Mouse (Mus musculus) CH12.LX (cell line): Measurements from ENCODE around the gene Kif1a. TPM values are rescaled to one million over a fixed set of nuclear protein-coding genes. Genes with fewer than 3 reads are reported as not detected.

Experiments
- DNase-seq: peaks from one replicate; pipeline ENCODE4 v3.0.0-alpha.2; 2013; ENCODE audit errors: extremely low read depth
- H3K27ac ChIP-seq: 2 replicates; pipeline ENCODE4 v1.5.1; 2012; ENCODE audit warnings: low read depth, mild to moderate bottlenecking, control low read depth, moderate library complexity; ENCODE audit not compliant: insufficient read depth
- H3K27me3 ChIP-seq: replicated peaks from 2 replicates; pipeline ENCODE3; 2012; ENCODE audit warnings: inconsistent platforms
- H3K36me3 ChIP-seq, 2 experiments: replicated peaks in 1 of 2; 2 replicates each; pipeline versions ENCODE3 to v1.6.1; 2012; ENCODE audit warnings: inconsistent platforms in 1 of 2, low read length in 1 of 2, mild to moderate bottlenecking in 1 of 2, mixed read lengths in 1 of 2, moderate library complexity in 1 of 2; ENCODE audit not compliant: control insufficient read depth in 1 of 2, insufficient read depth in 1 of 2
- H3K4me1 ChIP-seq, 2 experiments: 2 replicates each; pipeline ENCODE4 v1.6.1; 2012; ENCODE audit warnings: inconsistent platforms in 1 of 2, moderate library complexity in 1 of 2; ENCODE audit not compliant: insufficient read depth in 2 of 2, control insufficient read depth in 1 of 2
- H3K4me2 ChIP-seq: 2 replicates; pipeline ENCODE4 v1.6.1; 2012; ENCODE audit warnings: low read depth, mild to moderate bottlenecking, control low read depth; ENCODE audit not compliant: poor library complexity, insufficient read depth, severe bottlenecking
- H3K4me3 ChIP-seq, 3 experiments: fragments of 150-350 bp in 1 of 3; sonication (generic) in 1 of 3; replicated peaks in 1 of 3; 2 replicates each; pipeline versions ENCODE3 to v1.5.1; 2011 to 2012; ENCODE audit warnings: low read depth in 2 of 3, low read length in 2 of 3, mild to moderate bottlenecking in 2 of 3, moderate library complexity in 2 of 3, control low read depth in 1 of 3, improper control_type of control experiment in 1 of 3, inconsistent platforms in 1 of 3, mixed read lengths in 1 of 3; ENCODE audit not compliant: poor library complexity in 1 of 3
- H3K79me2 ChIP-seq: replicated peaks from 2 replicates; pipeline ENCODE4 v1.6.1; 2012; ENCODE audit warnings: mild to moderate bottlenecking, moderate library complexity; ENCODE audit not compliant: control insufficient read depth, poor library complexity, insufficient read depth, severe bottlenecking; ENCODE audit errors: extremely low read depth
- H3K9ac ChIP-seq: 2 replicates; pipeline ENCODE4 v1.6.1; 2012; ENCODE audit warnings: low read depth, mild to moderate bottlenecking, control low read depth, moderate library complexity; ENCODE audit not compliant: insufficient read depth
- H3K9me3 ChIP-seq: replicated peaks from 2 replicates; pipeline ENCODE3; 2012; ENCODE audit warnings: low read length, inconsistent platforms, mixed read lengths
- CHD1 ChIP-seq: IDR thresholded peaks from 2 replicates; pipeline ENCODE4 v1.6.1; 2012; ENCODE audit warnings: low read depth, low read length, improper control_type of control experiment, inconsistent platforms
- CTCF ChIP-seq, 2 experiments: IDR thresholded peaks in 1 of 2; conservative IDR thresholded peaks in 1 of 2; 2 replicates each; pipeline ENCODE4 v1.5.1; 2011 to 2012; ENCODE audit warnings: low read depth in 2 of 2, low read length in 2 of 2, improper control_type of control experiment in 1 of 2, inconsistent platforms in 1 of 2, mild to moderate bottlenecking in 1 of 2, moderate library complexity in 1 of 2
- E2F4 ChIP-seq: IDR thresholded peaks from 2 replicates; pipeline ENCODE4 v1.6.1; 2011; ENCODE audit warnings: low read depth, low read length, improper control_type of control experiment; ENCODE audit not compliant: insufficient replicate concordance
- ELF1 ChIP-seq: IDR thresholded peaks from 2 replicates; pipeline ENCODE4 v1.6.1; 2014; ENCODE audit warnings: low read depth, mild to moderate bottlenecking, inconsistent platforms, low read length, improper control_type of control experiment
- EP300 ChIP-seq: IDR thresholded peaks from 2 replicates; pipeline ENCODE4 v1.6.1; 2011; ENCODE audit warnings: low read length, improper control_type of control experiment
- GABPA ChIP-seq: IDR thresholded peaks from 2 replicates; pipeline ENCODE4 v1.6.1; 2012; ENCODE audit warnings: low read depth, low read length, improper control_type of control experiment, inconsistent platforms; ENCODE audit not compliant: insufficient replicate concordance
- HCFC1 ChIP-seq: IDR thresholded peaks from 2 replicates; pipeline ENCODE4 v1.6.1; 2012; ENCODE audit warnings: low read depth, mild to moderate bottlenecking, inconsistent platforms, low read length, improper control_type of control experiment
- IRF4 ChIP-seq: IDR thresholded peaks from 2 replicates; pipeline ENCODE4 v1.6.1; 2014; ENCODE audit warnings: low read depth, mild to moderate bottlenecking, inconsistent platforms, low read length, improper control_type of control experiment
- JUN ChIP-seq: IDR thresholded peaks from 2 replicates; pipeline ENCODE4 v1.6.1; 2011; ENCODE audit warnings: low read depth, mild to moderate bottlenecking, low read length, improper control_type of control experiment, moderate library complexity; ENCODE audit not compliant: insufficient read depth
- KAT2A ChIP-seq: IDR thresholded peaks from 2 replicates; pipeline ENCODE4 v1.6.1; 2012; ENCODE audit warnings: low read length, improper control_type of control experiment, inconsistent platforms; ENCODE audit not compliant: insufficient replicate concordance
- MAFK ChIP-seq: IDR thresholded peaks from 2 replicates; pipeline ENCODE4 v1.6.1; 2011; ENCODE audit warnings: low read length, improper control_type of control experiment; ENCODE audit not compliant: insufficient replicate concordance
- MEF2A ChIP-seq: IDR thresholded peaks from 2 replicates; pipeline ENCODE4 v1.6.1; 2014; ENCODE audit warnings: low read depth, mild to moderate bottlenecking, inconsistent platforms, low read length, improper control_type of control experiment, borderline replicate concordance
- MYC ChIP-seq: IDR thresholded peaks from 2 replicates; pipeline ENCODE4 v1.6.1; 2011; ENCODE audit warnings: low read depth, mild to moderate bottlenecking, improper control_type of control experiment, low read length
- NELFE ChIP-seq: IDR thresholded peaks from 2 replicates; pipeline ENCODE4 v1.6.1; 2011; ENCODE audit warnings: low read depth, low read length, improper control_type of control experiment
- NRF1 ChIP-seq: IDR thresholded peaks from 2 replicates; pipeline ENCODE4 v1.6.1; 2014; ENCODE audit warnings: low read depth, mild to moderate bottlenecking, inconsistent platforms, low read length, improper control_type of control experiment, moderate library complexity
- POLR2AphosphoS2 ChIP-seq: IDR thresholded peaks from 2 replicates; pipeline ENCODE4 v1.6.1; 2011; ENCODE audit warnings: low read depth, low read length, improper control_type of control experiment
- RAD21 ChIP-seq: IDR thresholded peaks from 2 replicates; pipeline ENCODE4 v1.6.1; 2011; ENCODE audit warnings: low read depth, mild to moderate bottlenecking, low read length, improper control_type of control experiment, moderate library complexity
- RCOR1 ChIP-seq: conservative IDR thresholded peaks from 2 replicates; pipeline ENCODE4 v1.6.1; 2012; ENCODE audit warnings: low read depth, mild to moderate bottlenecking, inconsistent platforms, low read length, improper control_type of control experiment
- SIN3A ChIP-seq: IDR thresholded peaks from 2 replicates; pipeline ENCODE4 v1.6.1; 2012; ENCODE audit warnings: low read length, improper control_type of control experiment, inconsistent platforms
- SMC3 ChIP-seq: IDR thresholded peaks from 2 replicates; pipeline ENCODE4 v1.6.1; 2011; ENCODE audit warnings: low read depth, low read length, improper control_type of control experiment
- TBP ChIP-seq: conservative IDR thresholded peaks from 2 replicates; pipeline ENCODE4 v1.6.1; 2011; ENCODE audit warnings: low read depth, low read length, improper control_type of control experiment
- UBTF ChIP-seq: IDR thresholded peaks from 2 replicates; pipeline ENCODE4 v1.6.1; 2012; ENCODE audit warnings: low read depth, mild to moderate bottlenecking, inconsistent platforms, low read length, improper control_type of control experiment, moderate library complexity
- USF1 ChIP-seq: IDR thresholded peaks from 2 replicates; pipeline ENCODE4 v1.6.1; 2014; ENCODE audit warnings: low read depth, mild to moderate bottlenecking, inconsistent platforms, low read length, improper control_type of control experiment
- USF2 ChIP-seq: conservative IDR thresholded peaks from 2 replicates; pipeline ENCODE4 v1.6.1; 2011; ENCODE audit warnings: low read depth, low read length, improper control_type of control experiment
- ZC3H11A ChIP-seq: IDR thresholded peaks from 2 replicates; pipeline ENCODE4 v1.6.1; 2012; ENCODE audit warnings: low read depth, mild to moderate bottlenecking, inconsistent platforms, low read length, improper control_type of control experiment
- ZKSCAN1 ChIP-seq: IDR thresholded peaks from 2 replicates; pipeline ENCODE4 v1.6.1; 2012; ENCODE audit warnings: low read depth, inconsistent platforms, low read length, improper control_type of control experiment, borderline replicate concordance
- dilution Hi-C: fragments of 300-500 bp; cut with MboI; formaldehyde crosslinking; loops from 2 replicates; pipeline ENCODE4 v1.14.3; 2020; ENCODE audit warnings: low sequenced_read_pairs; ENCODE audit not compliant: extremely low pct_unique_long_range_greater_than_20kb, extremely low pct_ligation_motif_present
- in situ Hi-C: fragments of 300-500 bp; cut with MboI; formaldehyde crosslinking; loops from 3 replicates; pipeline ENCODE4 v1.14.3; 2019; ENCODE audit warnings: low sequenced_read_pairs, low pct_ligation_motif_present, low pct_unique_long_range_greater_than_20kb, mixed read lengths
- polyA plus RNA-seq: library from polyadenylated mRNA; unstranded; fragments of >175 nt; gene quantifications from 2 replicates; pipeline ENCODE4 v1.2.1, GENCODE M21; 2012; ENCODE audit warnings: low read depth; ENCODE audit not compliant: insufficient read length
- total RNA-seq, 2 experiments: library from RNA; depleted of rRNA; stranded (reverse); fragments of 300-350 nt in 1 of 2; fragments of >200 nt in 1 of 2; gene quantifications; 2 replicates each; pipeline ENCODE4 v1.2.3; 2012 to 2014

Gene Kif1a
- total and polyA plus RNA-seq, 3 experiments: 0.17 to 0.61 (median 0.17) TPM

- Histone ChIP-seq H3K36me3 (no peaks in the 10 kb centered on the region), H3K4me2 (no peak overlapping the region), H3K27me3 (peaks cover 89% of the 10 kb centered on the region), H3K4me1 (no peaks in the 10 kb centered on the region; a peak in 1 of 4 replicates), H3K9me3 (no peaks in the 10 kb centered on the region), H3K79me2 (no peaks in the 10 kb centered on the region), H3K27ac (no peak overlapping the region), H3K4me3 (no peak overlapping the region), H3K9ac (no peak overlapping the region)
- in situ Hi-C loops (no loop called here), dilution Hi-C loops (no loop called here)
- DNase-seq: no peak
- TF ChIP-seq USF2 (no peak), E2F4 (no peak), NELFE (no peak), JUN (no peak), TBP (no peak), KAT2A (no peak), CTCF (conservative IDR thresholded peaks at IDR 0.05 in 1 of 2, IDR thresholded peaks at IDR 0.05 in 1 of 2; ENCODE audit: low read depth in 2 of 2, low read length in 2 of 2) (no peak), NRF1 (no peak), SIN3A (no peak), SMC3 (no peak), USF1 (no peak), HCFC1 (no peak), ZC3H11A (no peak), CHD1 (no peak), MEF2A (no peak), ZKSCAN1 (no peak), GABPA (no peak), ELF1 (no peak)
Measured at GRCm38 (mm10) chr1:93100243-93100575, 1.5 kb downstream of the Kif1a start.

DNA sequence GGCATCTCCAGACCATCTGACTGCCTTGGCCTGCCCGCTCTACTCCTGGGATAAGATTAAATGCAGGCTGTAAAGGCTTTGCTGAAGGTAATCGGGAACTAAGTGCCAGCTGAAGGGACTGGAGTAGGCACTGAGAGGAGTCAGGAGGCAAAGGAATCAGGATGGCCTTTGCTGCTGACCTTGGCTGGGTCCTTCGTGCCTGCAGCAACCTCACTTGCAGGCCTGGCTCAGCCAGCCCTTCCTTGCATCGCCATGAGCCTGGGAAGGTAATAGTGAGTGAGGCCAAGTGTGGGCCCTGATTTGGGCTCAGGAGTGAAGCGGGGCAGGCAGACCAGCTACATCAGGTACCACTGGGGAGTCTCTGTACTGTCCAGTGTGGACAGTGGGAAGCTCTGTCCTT lies 2.8 kb downstream of the Kif1a start:
- no peak for DNase-seq
- Histone ChIP-seq H3K9ac (no peak overlapping the region), H3K27ac (no peak overlapping the region), H3K4me3 (no peak overlapping the region), H3K4me1 (no peaks in the 10 kb centered on the region; a peak in 1 of 4 replicates), H3K4me2 (no peak overlapping the region), H3K27me3 (peaks cover 91% of the 10 kb centered on the region), H3K36me3 (no peaks in the 10 kb centered on the region), H3K9me3 (no peaks in the 10 kb centered on the region), H3K79me2 (no peaks in the 10 kb centered on the region)
- in situ Hi-C loops: no loop called here
- TF ChIP-seq ZKSCAN1 (no peak), KAT2A (no peak), HCFC1 (no peak), SIN3A (no peak), MAFK (no peak), GABPA (no peak), IRF4 (no peak), TBP (no peak), NELFE (no peak), UBTF (no peak), MYC (no peak), POLR2AphosphoS2 (no peak), NRF1 (no peak), RCOR1 (no peak), JUN (no peak), RAD21 (no peak), EP300 (no peak)
- dilution Hi-C loops: no loop called here
